Mouse (Mus musculus) common myeloid progenitor, adult 5-6 weeks (primary cell): ENCODE measurements at regions not wholly inside any gene's neighbourhood (a gene's known extent, or its start where the extent isn't known, plus 50 kb on each side); places are given as distances from the start of the nearest gene placed in this dataset.

Experiments
- ATAC-seq: replicated peaks from 2 replicates; pipeline ENCODE4 v1.8.0; 2016; ENCODE audit warnings: low read depth, mild to moderate bottlenecking, moderate TSS enrichment, inconsistent platforms; ENCODE audit not compliant: poor library complexity, severe bottlenecking

GRCm38 (mm10) chr3:91416137-91416536, 325.5 kb upstream of the 9130204L05Rik start:
- ATAC-seq, result 0 out of 2 replicates have a peak, but pooled peaks have one; percentile 42
